Mouse (Mus musculus) limb, embryonic 15.5 days (tissue): ENCODE measurements around the gene Timm50. TPM values are rescaled to one million over a fixed set of nuclear protein-coding genes. Genes with fewer than 3 reads are reported as not detected.

Source experiments
- ATAC-seq: fragments of 200-750 bp; cut with Nextera tagmentation; 2 replicates; pipeline ENCODE4 v1.8.0; 2017; ENCODE audit warnings: low read depth, moderate TSS enrichment; ENCODE audit not compliant: insufficient number of reproducible peaks, low FRiP score, low TSS enrichment
- H3K27ac ChIP-seq: fragments of 300-500 bp; sonication (generic); 2 replicates; pipeline ENCODE4 v1.5.1; 2015; ENCODE audit warnings: moderate library complexity, mild to moderate bottlenecking, inconsistent platforms
- H3K27me3 ChIP-seq: fragments of 300-500 bp; sonication (generic); 2 replicates; pipeline ENCODE4 v1.6.1; 2015; ENCODE audit warnings: inconsistent platforms
- H3K36me3 ChIP-seq: fragments of 300-500 bp; sonication (generic); 2 replicates; pipeline ENCODE4 v1.6.1; 2015; ENCODE audit warnings: inconsistent platforms
- H3K4me1 ChIP-seq: fragments of 300-500 bp; sonication (generic); 2 replicates; pipeline ENCODE4 v1.6.1; 2015; ENCODE audit warnings: inconsistent platforms
- H3K4me2 ChIP-seq: fragments of 300-500 bp; sonication (generic); 2 replicates; pipeline ENCODE4 v1.6.1; 2015; ENCODE audit warnings: mild to moderate bottlenecking, inconsistent platforms
- H3K4me3 ChIP-seq: fragments of 300-500 bp; sonication (generic); 2 replicates; pipeline ENCODE4 v1.5.1; 2015; ENCODE audit warnings: mild to moderate bottlenecking, inconsistent platforms
- H3K9ac ChIP-seq: fragments of 300-500 bp; sonication (generic); 2 replicates; pipeline ENCODE4 v1.6.1; 2015; ENCODE audit warnings: inconsistent platforms
- H3K9me3 ChIP-seq: fragments of 300-500 bp; sonication (generic); 2 replicates; pipeline ENCODE4 v1.6.1; 2016; ENCODE audit warnings: inconsistent platforms
- WGBS: fragments of 180-500 bp; shearing (Covaris S2); methylation state at CpG from one replicate; pipeline ENCODE4 v1.1.7; 2015; 5-methylcytosine and 5-hydroxymethylcytosine counted together
- polyA plus RNA-seq: library from polyadenylated mRNA; unstranded; fragments of >200 nt; fragmentation: Nextera tagmentation; extraction: Ambion mirVana; gene quantifications from 2 replicates; pipeline ENCODE4 v1.2.1, GENCODE M21; 2015

Timm50 gene
- polyA plus RNA-seq, 1 experiment from 2014 or later = 115 TPM

DNA sequence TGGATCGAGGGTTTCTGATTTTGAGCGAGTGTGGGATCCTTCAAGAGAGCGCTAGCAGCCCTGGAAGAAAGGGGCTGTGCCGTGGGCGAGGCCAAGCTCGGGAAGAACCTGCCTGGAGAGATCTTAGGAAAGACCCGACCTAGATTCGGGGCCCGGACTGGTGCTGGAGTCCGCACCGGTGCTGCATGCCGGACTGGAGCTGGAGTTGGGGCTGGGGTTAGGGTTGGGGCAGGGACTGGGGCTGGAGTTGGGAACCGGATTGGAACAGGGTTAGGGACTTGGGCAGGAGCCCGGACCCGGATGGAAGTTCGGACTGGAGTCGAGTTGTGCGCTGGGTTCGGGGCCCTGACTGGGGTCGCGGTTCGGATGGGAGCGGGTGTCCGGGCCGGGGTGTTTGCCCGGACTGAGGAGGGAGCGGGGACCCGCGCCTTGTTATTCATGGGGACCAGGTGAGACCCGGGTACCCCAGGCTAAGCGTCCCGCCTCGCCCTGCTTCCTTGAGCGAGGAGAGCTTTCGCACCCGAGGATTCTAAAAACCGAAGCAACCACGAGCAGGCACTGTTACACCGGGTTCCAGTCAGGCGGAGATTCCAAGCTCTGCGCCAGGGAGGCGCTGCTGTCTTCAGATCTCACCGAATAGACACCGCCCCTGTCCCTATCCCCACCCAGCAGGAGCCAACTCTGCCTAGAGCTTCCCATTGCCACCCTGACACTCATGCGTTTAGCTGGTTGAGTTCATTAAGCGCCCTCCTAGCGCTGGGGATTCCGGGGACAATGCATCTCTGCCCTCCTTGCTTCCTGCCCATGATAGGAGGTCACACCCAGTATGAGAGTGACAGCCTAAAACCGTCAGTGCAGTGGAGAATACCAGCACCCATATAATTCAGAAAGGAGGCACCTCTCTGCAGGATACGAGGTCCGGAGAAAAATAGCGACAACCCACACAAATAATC lies 21.0 kb downstream of the Timm50 start, which contains the start of gene Selenov:
TSS of gene Selenov (minus strand) at position 549 of the 953 bp plus-strand sequence.
- Histone ChIP-seq H3K4me1 (peaks cover 20% of the 10 kb centered on the region), H3K27ac (no peak within 1 kb of the TSS), H3K9ac (no peak within 1 kb of the TSS), H3K9me3 (no peaks in the 10 kb centered on the region), H3K4me3 (peak within 1 kb of the TSS; percentile 26), H3K4me2 (peak within 1 kb of the TSS; percentile 48), H3K27me3 (peaks cover 85% of the 10 kb centered on the region), H3K36me3 (no peaks in the 10 kb centered on the region)
- WGBS = 2% methylated on average over 52 of the region's 52 CpGs
- no peak for ATAC-seq

DNA sequence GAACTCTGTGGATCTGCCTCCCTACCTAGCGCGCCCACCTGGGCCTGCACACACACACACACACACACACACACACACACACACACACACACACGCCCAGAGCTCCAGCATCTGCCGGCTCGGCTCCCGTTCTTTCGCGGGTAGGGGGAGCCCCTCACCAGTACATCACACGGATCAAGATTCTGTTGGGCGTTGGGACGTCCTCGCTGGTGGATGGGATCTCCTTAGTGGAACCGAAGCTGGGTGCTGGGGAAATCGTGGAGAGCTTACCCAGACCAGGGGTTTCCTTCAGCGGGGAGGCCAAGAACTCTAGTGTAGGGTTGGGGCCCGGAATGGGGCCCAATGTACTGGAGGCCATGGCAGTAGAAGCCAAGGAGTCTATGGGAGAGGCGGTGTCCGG lies 21.7 kb downstream of the Timm50 start:
- H3K9ac ChIP-seq = no peak overlapping the region
- ATAC-seq = no peak

GRCm38 (mm10) chr7:28280630-28281029 lies 31.2 kb downstream of the Timm50 start:
- Histone ChIP-seq H3K4me2 (no peak overlapping the region), H3K4me1 (peaks cover 10% of the 10 kb centered on the region), H3K9ac (no peak overlapping the region), H3K4me3 (no peak overlapping the region), H3K9me3 (no peaks in the 10 kb centered on the region), H3K27me3 (peaks cover 3% of the 10 kb centered on the region; the same call in 1 of the 2 replicates), H3K36me3 (no peaks in the 10 kb centered on the region), H3K27ac (no peak overlapping the region)
- ATAC-seq = no peak
- 83% methylated on average over 7 of the region's 7 CpGs for WGBS

More for the DNA sequence above, 21.7 kb downstream of the Timm50 start:
- peak overlapping the region; percentile 26 for H3K4me3 ChIP-seq
- no peaks in the 10 kb centered on the region for H3K9me3 ChIP-seq
- under 1% methylated on average over 16 of the region's 18 CpGs for WGBS
- H3K36me3 ChIP-seq = no peaks in the 10 kb centered on the region
- peak overlapping the region; percentile 48 for H3K4me2 ChIP-seq
- H3K4me1 ChIP-seq = peaks cover 20% of the 10 kb centered on the region
- no peak overlapping the region for H3K27ac ChIP-seq
- H3K27me3 ChIP-seq = peaks cover 81% of the 10 kb centered on the region

GRCm38 (mm10) chr7:28278279-28278652 lies 33.6 kb downstream of the Timm50 start:
- Histone ChIP-seq H3K9ac (peak overlapping the region; percentile 69), H3K36me3 (0 out of 2 replicates have a peak, but pooled peaks cover 4% of the 10 kb centered on the region), H3K4me2 (peak overlapping the region; percentile 81), H3K9me3 (no peaks in the 10 kb centered on the region), H3K27ac (no peak overlapping the region), H3K27me3 (no peaks in the 10 kb centered on the region), H3K4me1 (peaks cover 10% of the 10 kb centered on the region), H3K4me3 (peak overlapping the region; percentile 77)
- WGBS = 84% methylated on average over 7 of the region's 7 CpGs
- ATAC-seq = no peak

DNA sequence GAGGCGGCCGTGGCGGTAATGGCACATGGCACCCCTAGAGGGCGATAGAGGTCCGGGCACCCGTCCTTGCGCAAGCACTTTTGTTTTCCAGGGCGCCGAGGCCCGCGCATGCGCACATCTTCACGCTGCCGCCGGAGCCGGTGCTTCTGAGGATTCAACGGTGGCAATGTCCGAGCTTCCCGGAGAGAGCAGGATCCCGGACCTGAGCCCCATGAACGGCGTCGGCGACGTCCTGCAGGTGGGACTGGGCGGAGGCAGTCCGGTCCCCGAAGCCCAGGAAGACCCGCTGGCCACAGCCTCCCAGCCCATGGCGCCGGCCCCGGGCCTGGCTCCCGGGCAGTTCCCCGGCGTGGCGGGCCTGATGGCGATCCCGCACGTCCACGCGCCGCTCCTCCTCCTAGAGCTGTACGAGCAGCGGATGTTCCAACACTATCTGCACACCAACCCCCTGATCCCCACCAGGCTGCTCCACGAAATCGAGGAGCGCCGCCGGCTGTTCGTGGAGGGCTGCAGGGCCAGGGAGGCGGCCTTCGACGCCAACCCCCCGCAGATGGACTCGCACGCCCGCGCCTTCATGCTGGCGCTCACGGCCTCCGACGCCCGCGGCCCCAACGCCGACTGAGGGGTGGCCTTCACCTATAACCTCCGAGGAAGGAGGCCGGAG lies 34.1 kb downstream of the Timm50 start, which contains the start of gene Eid2b:
TSS of gene Eid2b (plus strand) at position 125 of the 664 bp plus-strand sequence.
- H3K27ac ChIP-seq = peak within 1 kb of the TSS; percentile 82
- WGBS = 2% methylated on average over 68 of the region's 68 CpGs
- peaks cover 10% of the 10 kb centered on the region for H3K4me1 ChIP-seq
- H3K36me3 ChIP-seq = peaks cover 9% of the 10 kb centered on the region; the same call in 1 of the 2 replicates
- no peaks in the 10 kb centered on the region for H3K27me3 ChIP-seq
- peak within 1 kb of the TSS; percentile 69 for H3K9ac ChIP-seq
- H3K4me3 ChIP-seq = peak within 1 kb of the TSS; percentile 77
- peak within 1 kb of the TSS; percentile 81 for H3K4me2 ChIP-seq
- peak; percentile 69 for ATAC-seq
- H3K9me3 ChIP-seq = no peaks in the 10 kb centered on the region

DNA sequence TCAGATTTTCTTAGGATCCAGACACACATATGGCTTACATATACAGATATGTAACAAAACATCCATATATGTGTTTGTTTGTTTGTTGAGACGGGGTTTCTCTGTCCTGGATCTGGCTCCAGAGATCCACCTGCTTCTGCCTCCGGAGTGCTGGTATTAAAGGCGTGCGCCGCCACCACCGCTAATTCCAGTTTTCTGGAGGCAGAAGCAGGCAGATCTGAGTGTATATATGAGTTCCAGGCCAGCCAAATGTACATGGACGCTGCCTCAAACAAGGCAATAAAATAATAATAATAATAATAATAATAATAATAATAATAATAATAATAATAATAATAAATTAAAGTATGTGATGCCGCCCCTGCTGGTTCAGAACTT lies 34.6 kb downstream of the Timm50 start:
- no peak overlapping the region for H3K4me2 ChIP-seq
- no peaks in the 10 kb centered on the region for H3K27me3 ChIP-seq
- H3K36me3 ChIP-seq = peaks cover 15% of the 10 kb centered on the region; the same call in 1 of the 2 replicates
- no peak for ATAC-seq
- H3K4me3 ChIP-seq = peak overlapping the region; percentile 77; the same call in 1 of the 2 replicates
- H3K9me3 ChIP-seq = no peaks in the 10 kb centered on the region
- no peak overlapping the region for H3K9ac ChIP-seq
- H3K4me1 ChIP-seq = peaks cover 10% of the 10 kb centered on the region
- 57% methylated on average over 8 of the region's 8 CpGs for WGBS
- H3K27ac ChIP-seq = no peak overlapping the region

DNA sequence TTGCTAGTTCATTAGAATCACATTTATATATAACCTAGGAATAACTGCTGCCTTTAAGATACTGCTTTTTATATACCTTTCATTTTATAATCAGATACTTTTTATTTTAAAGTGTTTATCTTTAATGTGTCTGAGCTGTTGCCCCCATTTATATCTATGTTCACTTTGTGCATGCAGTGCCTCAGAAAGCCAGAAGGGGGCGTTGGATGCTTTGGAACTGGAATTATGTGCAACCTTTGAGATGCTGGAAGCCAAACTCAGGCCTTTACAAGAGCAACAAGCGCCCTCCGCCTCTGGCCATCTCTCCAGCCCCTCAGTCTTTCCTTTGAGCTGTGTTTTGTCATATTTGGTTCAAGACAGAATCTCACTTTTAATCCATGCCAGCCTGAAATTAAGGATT lies 40.1 kb downstream of the Timm50 start:
- Histone ChIP-seq H3K4me3 (no peak overlapping the region), H3K27me3 (no peaks in the 10 kb centered on the region), H3K4me2 (no peak overlapping the region), H3K9me3 (no peaks in the 10 kb centered on the region), H3K4me1 (peaks cover 10% of the 10 kb centered on the region), H3K9ac (no peak overlapping the region), H3K27ac (no peak overlapping the region), H3K36me3 (peaks cover 34% of the 10 kb centered on the region)
- 74% methylated on average over 3 of the region's 3 CpGs for WGBS
- ATAC-seq = no peak

- peaks cover 10% of the 10 kb centered on the region for H3K4me1 ChIP-seq
- no peak overlapping the region; the same call in 1 of the 2 replicates for H3K4me3 ChIP-seq
- peaks cover 34% of the 10 kb centered on the region for H3K36me3 ChIP-seq
- H3K9ac ChIP-seq = no peak overlapping the region
- peak overlapping the region; percentile 68; the same call in 1 of the 2 replicates for H3K4me2 ChIP-seq
- no peak for ATAC-seq
- H3K9me3 ChIP-seq = no peaks in the 10 kb centered on the region
- no peaks in the 10 kb centered on the region for H3K27me3 ChIP-seq
- 91% methylated on average over 12 of the region's 12 CpGs for WGBS
- no peak overlapping the region for H3K27ac ChIP-seq
Measured at GRCm38 (mm10) chr7:28269355-28269754, 42.5 kb downstream of the Timm50 start.

DNA sequence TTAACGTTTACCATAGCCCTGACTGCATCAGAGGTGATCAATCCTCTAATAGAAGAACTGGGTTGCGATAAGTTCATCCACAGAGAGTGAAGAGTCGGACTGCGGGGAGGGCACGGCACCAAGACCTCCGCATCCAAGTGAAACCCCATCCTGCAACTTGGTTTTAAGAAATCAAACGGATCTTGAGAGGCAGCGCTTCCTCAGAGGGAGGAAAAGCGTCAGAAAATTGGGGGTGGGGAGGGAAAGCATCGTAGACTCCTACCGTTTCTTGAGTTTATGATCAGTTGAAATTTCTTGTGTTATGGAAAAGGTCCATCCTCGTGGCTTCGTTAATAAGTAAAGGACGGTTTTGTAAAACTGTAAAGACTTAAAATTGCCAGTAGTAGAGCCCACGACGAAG lies 43.3 kb downstream of the Timm50 start:
- Histone ChIP-seq H3K4me2 (peak overlapping the region; percentile 68), H3K27me3 (no peaks in the 10 kb centered on the region), H3K9me3 (no peaks in the 10 kb centered on the region), H3K36me3 (peaks cover 30% of the 10 kb centered on the region), H3K4me1 (peaks cover 10% of the 10 kb centered on the region), H3K27ac (peak overlapping the region; percentile 91), H3K4me3 (peak overlapping the region; percentile 94), H3K9ac (peak overlapping the region; percentile 97)
- WGBS = 26% methylated on average over 16 of the region's 16 CpGs
- no peak for ATAC-seq

GRCm38 (mm10) chr7:28268042-28268531 lies 43.8 kb downstream of the Timm50 start:
- H3K36me3 ChIP-seq = peaks cover 28% of the 10 kb centered on the region
- peaks cover 10% of the 10 kb centered on the region for H3K4me1 ChIP-seq
- peak overlapping the region; percentile 94 for H3K4me3 ChIP-seq
- H3K9me3 ChIP-seq = no peaks in the 10 kb centered on the region
- ATAC-seq = peak; percentile 61
- peak overlapping the region; percentile 91 for H3K27ac ChIP-seq
- peak overlapping the region; percentile 97 for H3K9ac ChIP-seq
- H3K27me3 ChIP-seq = no peaks in the 10 kb centered on the region
- WGBS = under 1% methylated on average over 60 of the region's 62 CpGs
- H3K4me2 ChIP-seq = peak overlapping the region; percentile 68

DNA sequence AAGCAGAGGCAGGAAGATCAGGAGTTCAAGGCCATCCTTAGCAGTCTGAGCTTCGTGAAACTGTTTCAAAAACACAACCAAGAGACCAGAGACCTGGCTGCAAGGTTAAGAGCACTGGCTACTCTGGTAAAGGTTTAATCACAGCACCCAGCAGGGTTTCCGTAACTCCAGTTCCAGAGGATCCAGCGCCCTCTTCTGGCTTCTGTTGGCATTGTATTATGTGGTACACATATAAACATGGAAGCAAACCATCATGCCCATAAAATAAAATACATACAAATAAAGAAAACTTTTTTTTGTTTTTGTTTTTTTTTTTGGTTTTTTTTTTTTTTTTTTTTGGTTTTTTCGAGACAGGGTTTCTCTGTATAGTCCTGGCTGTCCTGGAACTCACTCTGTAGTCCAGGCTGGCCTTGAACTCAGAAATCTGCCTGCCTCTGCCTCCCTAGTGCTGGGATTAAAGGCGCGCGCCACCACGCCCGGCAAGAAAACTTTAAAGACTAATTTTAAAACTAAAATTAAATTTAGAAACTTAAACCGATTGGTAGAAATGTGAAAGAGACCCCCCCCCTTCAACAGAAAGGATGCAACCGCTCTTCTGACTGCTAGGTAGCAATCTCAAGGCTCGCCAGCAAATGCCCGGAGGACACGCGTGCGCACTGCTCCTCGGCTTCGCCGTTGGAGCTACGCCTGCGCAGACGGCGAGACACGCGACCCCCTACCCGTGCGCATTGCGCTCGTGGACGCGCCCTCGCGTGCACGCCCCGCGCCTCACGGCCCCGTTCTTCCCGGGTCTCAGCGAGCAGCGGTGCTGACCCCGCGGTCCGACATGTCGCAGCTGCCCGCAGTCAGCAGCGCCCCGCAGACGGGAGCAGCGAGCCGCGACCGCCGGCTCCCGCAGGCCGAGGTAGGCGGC lies 44.5 kb downstream of the Timm50 start, which contains the start of gene Eid2:
TSS of gene Eid2 (plus strand) at position 753 of the 913 bp plus-strand sequence.
- Histone ChIP-seq H3K9me3 (no peaks in the 10 kb centered on the region), H3K36me3 (peaks cover 21% of the 10 kb centered on the region), H3K9ac (peak within 1 kb of the TSS; percentile 97), H3K4me3 (peak within 1 kb of the TSS; percentile 94), H3K27ac (peak within 1 kb of the TSS; percentile 91), H3K27me3 (no peaks in the 10 kb centered on the region), H3K4me2 (peak within 1 kb of the TSS; percentile 68), H3K4me1 (peaks cover 10% of the 10 kb centered on the region)
- peak; percentile 85 for ATAC-seq
- 6% methylated on average over 57 of the region's 57 CpGs for WGBS
